Mouse (Mus musculus) forebrain, embryonic 12.5 days (tissue): ENCODE results near the gene Higd1a. TPM values are rescaled to one million over a fixed set of nuclear protein-coding genes. Genes with fewer than 3 reads are reported as not detected.

Experiments
- ATAC-seq: fragments of 200-750 bp; cut with Nextera tagmentation; 2 replicates; pipeline ENCODE4 v1.8.0; 2017; ENCODE audit warnings: moderate TSS enrichment; ENCODE audit not compliant: low FRiP score
- H3K27ac ChIP-seq: fragments of 300-500 bp; sonication (generic); 2 replicates; pipeline ENCODE4 v1.5.1; 2016; ENCODE audit warnings: mild to moderate bottlenecking
- H3K27me3 ChIP-seq: fragments of 300-500 bp; sonication (generic); 2 replicates; pipeline ENCODE4 v1.6.1; 2016; ENCODE audit warnings: mild to moderate bottlenecking
- H3K36me3 ChIP-seq: fragments of 300-500 bp; sonication (generic); replicated peaks from 2 replicates; pipeline ENCODE4 v1.6.1; 2016; ENCODE audit warnings: mild to moderate bottlenecking
- H3K4me1 ChIP-seq: fragments of 300-500 bp; sonication (generic); 2 replicates; pipeline ENCODE4 v1.6.1; 2016
- H3K4me2 ChIP-seq: fragments of 300-500 bp; sonication (generic); 2 replicates; pipeline ENCODE4 v1.6.1; 2016; ENCODE audit warnings: mild to moderate bottlenecking, moderate library complexity
- H3K4me3 ChIP-seq: fragments of 300-500 bp; sonication (generic); replicated peaks from 2 replicates; pipeline ENCODE4 v1.5.1; 2016; ENCODE audit warnings: mild to moderate bottlenecking
- H3K9ac ChIP-seq: fragments of 300-500 bp; sonication (generic); 2 replicates; pipeline ENCODE4 v1.6.1; 2016; ENCODE audit warnings: mild to moderate bottlenecking
- H3K9me3 ChIP-seq: fragments of 300-500 bp; sonication (generic); 2 replicates; pipeline ENCODE4 v1.6.1; 2016
- WGBS: fragments of 180-500 bp; shearing (Covaris S2); methylation state at CpG from one replicate; pipeline ENCODE4 v1.1.7; 2016; 5-methylcytosine and 5-hydroxymethylcytosine counted together
- polyA plus RNA-seq: library from polyadenylated mRNA; unstranded; fragments of >200 nt; fragmentation: Nextera tagmentation; extraction: Ambion mirVana; gene quantifications from 2 replicates; pipeline ENCODE4 v1.2.1, GENCODE M21; 2016

Gene Higd1a
- polyA plus RNA-seq, 1 experiment from 2014 or later: 158 TPM

GRCm38 (mm10) chr9:121807546-121807945 is 50.6 kb downstream of the Higd1a start:
- Histone ChIP-seq H3K9ac (no peak overlapping the region), H3K4me1 (peaks cover 30% of the 10 kb centered on the region), H3K36me3 (no peaks in the 10 kb centered on the region), H3K4me3 (no peak overlapping the region), H3K9me3 (no peaks in the 10 kb centered on the region), H3K27ac (no peak overlapping the region), H3K27me3 (no peaks in the 10 kb centered on the region), H3K4me2 (no peak overlapping the region)
- no peak for ATAC-seq
- WGBS: 55% methylated on average over 1 of the region's 1 CpGs

GRCm38 (mm10) chr9:121802747-121803146 is 55.4 kb downstream of the Higd1a start:
- WGBS: 88% methylated on average over 7 of the region's 7 CpGs
- Histone ChIP-seq H3K9me3 (no peaks in the 10 kb centered on the region), H3K4me3 (no peak overlapping the region), H3K9ac (no peak overlapping the region), H3K27ac (no peak overlapping the region), H3K36me3 (no peaks in the 10 kb centered on the region), H3K27me3 (peaks cover 3% of the 10 kb centered on the region; the same call in 1 of the 2 replicates), H3K4me1 (peaks cover 7% of the 10 kb centered on the region; the same call in 1 of the 2 replicates), H3K4me2 (no peak overlapping the region)
- ATAC-seq: no peak

GRCm38 (mm10) chr9:121798887-121799520 is 59.2 kb downstream of the Higd1a start:
- Histone ChIP-seq H3K9ac (no peak overlapping the region), H3K4me3 (no peak overlapping the region), H3K27me3 (peaks cover 14% of the 10 kb centered on the region; the same call in 1 of the 2 replicates), H3K27ac (no peak overlapping the region), H3K4me2 (no peak overlapping the region), H3K4me1 (peaks cover 7% of the 10 kb centered on the region; the same call in 1 of the 2 replicates), H3K36me3 (no peaks in the 10 kb centered on the region), H3K9me3 (no peaks in the 10 kb centered on the region)
- no peak for ATAC-seq
- 43% methylated on average over 6 of the region's 6 CpGs for WGBS

Other genes starting within 250 kb of the Higd1a start
- gene Lyzl4, start 216.3 kb downstream of the Higd1a start, polyA plus RNA-seq: not detected in 2 replicates
- gene Vipr1, start 215.6 kb downstream of the Higd1a start, polyA plus RNA-seq: 0.50 and 1.7 TPM in 2 replicates
- gene Sec22c, start 152.9 kb downstream of the Higd1a start, polyA plus RNA-seq: 24.5 and 29.3 TPM in 2 replicates
- 97.5 and 104 TPM in 2 replicates for gene Ss18l2, start 148.0 kb downstream of the Higd1a start, polyA plus RNA-seq
- 75.7 and 78.2 TPM in 2 replicates for gene Nktr, start 139.2 kb downstream of the Higd1a start, polyA plus RNA-seq
- gene Zfp651, start 99.0 kb downstream of the Higd1a start, polyA plus RNA-seq: 9.5 and 10.8 TPM in 2 replicates
- gene Klhl40, start 80.8 kb downstream of the Higd1a start, polyA plus RNA-seq: 0.28 TPM in 1 of 2 replicates, not detected in the other
- gene Hhatl, start 65.9 kb downstream of the Higd1a start, polyA plus RNA-seq: not detected in 2 replicates
- gene Ccdc13, start 18.9 kb downstream of the Higd1a start, polyA plus RNA-seq: 3.1 and 3.6 TPM in 2 replicates
- 0.89 and 1.2 TPM in 2 replicates for gene Ackr2, start 40.0 kb upstream of the Higd1a start, polyA plus RNA-seq
- not detected in 2 replicates for gene Cyp8b1, start 57.9 kb upstream of the Higd1a start, polyA plus RNA-seq
- gene Fam198a, start 92.6 kb upstream of the Higd1a start, polyA plus RNA-seq: 1.2 and 1.3 TPM in 2 replicates
- gene Pomgnt2, start 138.7 kb upstream of the Higd1a start, polyA plus RNA-seq: 14.0 and 15.2 TPM in 2 replicates